Mouse (Mus musculus) T-helper 17 cell (primary cell): ENCODE measurements around the gene Smg6.

Source experiments
- in situ Hi-C, 2 experiments: fragments of 300-600 bp; cut with MboI, MseI; formaldehyde crosslinking; loops; 1 replicate in 1 of 2; 2 replicates in 1 of 2; pipeline ENCODE4 v1.15.1; 2025; ENCODE audit warnings: high pct_unique_total_duplicates in 2 of 2

Gene Smg6

GRCm38 (mm10) chr11:75142749-75143148 lies 217.1 kb downstream of the Smg6 start:
- in situ Hi-C loops, result no loop called here

- in situ Hi-C loops, result no loop called here
Observed at GRCm38 (mm10) chr11:75145841-75146240, 220.2 kb downstream of the Smg6 start.

- in situ Hi-C loops, result no loop called here
Observed at GRCm38 (mm10) chr11:75147106-75147845, 221.7 kb downstream of the Smg6 start.

- in situ Hi-C loops, result no loop called here
Observed at GRCm38 (mm10) chr11:75147846-75148168, 222.2 kb downstream of the Smg6 start.

- in situ Hi-C loops, result no loop called here
Observed at GRCm38 (mm10) chr11:75148332-75149035, 222.9 kb downstream of the Smg6 start.

- in situ Hi-C loops, result no loop called here
Observed at GRCm38 (mm10) chr11:75150346-75150745, 224.7 kb downstream of the Smg6 start.

GRCm38 (mm10) chr11:75152603-75153557 lies 227.3 kb downstream of the Smg6 start:
- in situ Hi-C loops, result no loop called here

GRCm38 (mm10) chr11:75154053-75154585 lies 228.5 kb downstream of the Smg6 start:
- in situ Hi-C loops, result no loop called here

- in situ Hi-C loops, result loop anchor here (5.0 kb wide), 2 partner anchors 164 to 174 kb away; no protein-coding TSS in a partner anchor
Observed at GRCm38 (mm10) chr11:75155985-75156384, 230.4 kb downstream of the Smg6 start.

- in situ Hi-C loops, result loop anchor here (5.0 kb wide), 2 partner anchors 164 to 174 kb away; no protein-coding TSS in a partner anchor
Observed at GRCm38 (mm10) chr11:75156416-75156815, 230.8 kb downstream of the Smg6 start.

GRCm38 (mm10) chr11:75157037-75157436 lies 231.4 kb downstream of the Smg6 start:
- in situ Hi-C loops, result loop anchor here (5.0 kb wide), 2 partner anchors 165 to 175 kb away; no protein-coding TSS in a partner anchor

GRCm38 (mm10) chr11:75157901-75158300 lies 232.3 kb downstream of the Smg6 start:
- in situ Hi-C loops, result loop anchor here (5.0 kb wide), 2 partner anchors 166 to 176 kb away; no protein-coding TSS in a partner anchor

- in situ Hi-C loops, result loop anchor here (5.0 kb wide), 2 partner anchors 166 to 176 kb away; no protein-coding TSS in a partner anchor
Observed at GRCm38 (mm10) chr11:75158432-75158831, 232.8 kb downstream of the Smg6 start.

GRCm38 (mm10) chr11:75159564-75159963 lies 233.9 kb downstream of the Smg6 start:
- in situ Hi-C loops, result loop anchor here (5.0 kb wide), 2 partner anchors 167 to 177 kb away; no protein-coding TSS in a partner anchor

GRCm38 (mm10) chr11:75160954-75161353 lies 235.3 kb downstream of the Smg6 start:
- in situ Hi-C loops, result no loop called here

GRCm38 (mm10) chr11:75161417-75162008 lies 235.9 kb downstream of the Smg6 start:
- in situ Hi-C loops, result no loop called here

GRCm38 (mm10) chr11:75162591-75163080 lies 237.0 kb downstream of the Smg6 start:
- in situ Hi-C loops, result no loop called here

- in situ Hi-C loops, result no loop called here
Observed at GRCm38 (mm10) chr11:75163379-75163778, 237.8 kb downstream of the Smg6 start.

GRCm38 (mm10) chr11:75164051-75164450 lies 238.4 kb downstream of the Smg6 start:
- in situ Hi-C loops, result no loop called here

- in situ Hi-C loops, result no loop called here
Observed at GRCm38 (mm10) chr11:75164750-75165149, 239.1 kb downstream of the Smg6 start.
